Mouse (Mus musculus): Measurements from ENCODE around the gene Rnase12.
"Not testable (repeated sequence)": the region's sequence is repeated elsewhere in the genome, so short reads cannot be mapped to it uniquely, and the experiment has no call there.

The Rnase12 gene

GRCm38 (mm10) chr14:51023457-51023856 is 34.0 kb downstream of the Rnase12 start:
- DNase-seq (ENCODE audit: low spot score in 2 of 2) = no peak

- no peak for DNase-seq (ENCODE audit: low spot score in 2 of 2)
These were observed 40.2 kb downstream of the Rnase12 start for GRCm38 (mm10) chr14:51017256-51017655.

GRCm38 (mm10) chr14:51015780-51016179 is 41.7 kb downstream of the Rnase12 start:
- no peak for DNase-seq (ENCODE audit: low spot score in 2 of 2)

GRCm38 (mm10) chr14:51014724-51015123 is 42.7 kb downstream of the Rnase12 start:
- DNase-seq (ENCODE audit: low spot score in 2 of 2) = not testable (repeated sequence)

GRCm38 (mm10) chr14:51009572-51009971 is 47.9 kb downstream of the Rnase12 start:
- DNase-seq (ENCODE audit: low spot score in 2 of 2) = no peak

GRCm38 (mm10) chr14:51008781-51009180 is 48.7 kb downstream of the Rnase12 start:
- DNase-seq (ENCODE audit: low spot score in 2 of 2) = no peak

- DNase-seq (ENCODE audit: low spot score in 2 of 2) = no peak
These were observed 49.3 kb downstream of the Rnase12 start for GRCm38 (mm10) chr14:51007914-51008713.

- no peak for DNase-seq (ENCODE audit: low spot score in 2 of 2)
These were observed 50.2 kb downstream of the Rnase12 start, which contains the start of gene Rnase10 for GRCm38 (mm10) chr14:51007152-51007801. TSS of gene Rnase10 (plus strand) at chr14:51007751.
